Mouse (Mus musculus) heart, adult 2 months (tissue): ENCODE measurements around the gene Snrpd3.

Experiments
- CTCF ChIP-seq: fragments of 200-600 bp; IDR thresholded peaks from 2 replicates; pipeline ENCODE4 v1.8.1; 2022; ENCODE audit warnings: antibody characterized with exemption, mild to moderate bottlenecking, moderate library complexity
- EP300 ChIP-seq: fragments of 200-500 bp; IDR thresholded peaks from 2 replicates; pipeline ENCODE4 v1.6.1; 2011; ENCODE audit warnings: low read depth, low read length, control low read depth; ENCODE audit not compliant: insufficient read depth
- POLR2A ChIP-seq: fragments of 200-500 bp; IDR thresholded peaks from 2 replicates; pipeline ENCODE4 v1.6.1; 2011; ENCODE audit warnings: mild to moderate bottlenecking, low read depth, low read length, control low read depth; ENCODE audit not compliant: insufficient read depth

DNA sequence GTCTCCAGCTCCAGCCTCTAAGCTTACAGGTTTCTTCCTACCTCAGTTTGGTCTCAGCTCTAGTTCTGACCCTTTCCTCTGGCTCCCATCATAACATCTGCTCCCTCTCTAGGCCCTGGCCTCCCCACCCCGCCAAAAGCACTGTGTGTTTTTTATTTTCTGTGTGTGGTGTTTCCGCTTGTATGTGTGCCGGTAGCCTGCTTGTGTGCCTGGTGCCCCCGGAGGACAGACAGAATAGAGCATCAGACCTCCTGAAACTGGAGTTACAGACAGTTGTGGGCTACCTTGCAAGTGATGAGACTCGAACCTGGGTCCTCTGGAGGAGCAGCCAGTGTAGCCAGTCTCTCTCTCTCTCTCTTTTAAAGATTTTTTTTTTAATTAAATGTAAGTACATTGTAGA, 49.0 kb downstream of the Snrpd3 start:
- TF ChIP-seq CTCF (no peak), POLR2A (no peak), EP300 (no peak)
